Mouse (Mus musculus): ENCODE measurements around the gene Zkscan1.

- TF ChIP-seq POLR2A (IDR thresholded peaks at IDR 0.05; ENCODE audit: extremely low read depth, insufficient read depth, low read length) = no peak
- no peak for TF ChIP-seq CTCF (IDR thresholded peaks at IDR 0.05; ENCODE audit: extremely low read depth, insufficient read depth, low read length)
Observed at GRCm38 (mm10) chr5:138117199-138118015, 32.5 kb downstream of the Zkscan1 start.
